Mouse (Mus musculus): ENCODE measurements at regions not wholly inside any gene's neighbourhood (a gene's known extent, or its start where the extent isn't known, plus 50 kb on each side); places are given as distances from the start of the nearest gene placed in this dataset.

- DNase-seq = no peak
These were observed 261.5 kb upstream of the Ndst3 start for GRCm38 (mm10) chr3:123952121-123952520.

GRCm38 (mm10) chr3:123967373-123967772 is 276.7 kb upstream of the Ndst3 start:
- DNase-seq = no peak

- DNase-seq = no peak
These were observed 281.7 kb upstream of the Ndst3 start for GRCm38 (mm10) chr3:123972367-123972766.

GRCm38 (mm10) chr3:123973806-123974576 is 283.3 kb upstream of the Ndst3 start:
- DNase-seq = no peak

- no peak for DNase-seq
These were observed 285.8 kb upstream of the Ndst3 start for GRCm38 (mm10) chr3:123976475-123976874.

- no peak for DNase-seq
These were observed 286.5 kb upstream of the Ndst3 start for GRCm38 (mm10) chr3:123977168-123977567.

- no peak for DNase-seq
These were observed 292.4 kb upstream of the Ndst3 start for GRCm38 (mm10) chr3:123983045-123983444.

- no peak for DNase-seq
These were observed 292.9 kb upstream of the Ndst3 start for GRCm38 (mm10) chr3:123983530-123983929.

GRCm38 (mm10) chr3:123984028-123984427 is 293.4 kb upstream of the Ndst3 start:
- no peak for DNase-seq

- no peak for DNase-seq
These were observed 309.4 kb upstream of the Ndst3 start for GRCm38 (mm10) chr3:123999957-124000616.

- DNase-seq = no peak
These were observed 310.2 kb upstream of the Ndst3 start for GRCm38 (mm10) chr3:124000883-124001282.

- no peak for DNase-seq
These were observed 309.0 kb upstream of the Tram1l1 start for GRCm38 (mm10) chr3:124011685-124012084.

- no peak for DNase-seq
These were observed 302.0 kb upstream of the Tram1l1 start for GRCm38 (mm10) chr3:124018618-124019017.

- DNase-seq = no peak
These were observed 294.5 kb upstream of the Tram1l1 start for GRCm38 (mm10) chr3:124026188-124026587.

- DNase-seq = no peak
These were observed 253.6 kb upstream of the Tram1l1 start for GRCm38 (mm10) chr3:124067061-124067460.

- DNase-seq = no peak
These were observed 253.1 kb upstream of the Tram1l1 start for GRCm38 (mm10) chr3:124067538-124067937.

GRCm38 (mm10) chr3:124067971-124068370 is 252.7 kb upstream of the Tram1l1 start:
- DNase-seq = no peak

GRCm38 (mm10) chr3:124069182-124069581 is 251.5 kb upstream of the Tram1l1 start:
- no peak for DNase-seq

GRCm38 (mm10) chr3:124075974-124076606 is 244.6 kb upstream of the Tram1l1 start:
- DNase-seq = no peak

GRCm38 (mm10) chr3:124092404-124093121 is 228.1 kb upstream of the Tram1l1 start:
- DNase-seq = no peak

- DNase-seq = no peak
These were observed 206.7 kb upstream of the Tram1l1 start for GRCm38 (mm10) chr3:124113995-124114394.

- DNase-seq = no peak
These were observed 164.4 kb upstream of the Tram1l1 start for GRCm38 (mm10) chr3:124156255-124156654.
